Mouse (Mus musculus): ENCODE measurements at regions not wholly inside any gene's neighbourhood (a gene's known extent, or its start where the extent isn't known, plus 50 kb on each side); places are given as distances from the start of the nearest gene placed in this dataset.

GRCm38 (mm10) chr1:177574312-177574711, 132.2 kb downstream of the Zbtb18 start:
- Histone ChIP-seq H3K27ac (ENCODE audit: control insufficient read depth, insufficient read depth, low read length) (no peak overlapping the region), H3K36me3 (ENCODE audit: control insufficient read depth, insufficient read depth, low read length) (no peaks in the 10 kb centered on the region), H3K4me3 (ENCODE audit: control insufficient read depth, insufficient read depth, low read length) (no peak overlapping the region), H3K4me1 (replicated peaks; ENCODE audit: control insufficient read depth, insufficient read depth, low read length) (no peaks in the 10 kb centered on the region), H3K27me3 (ENCODE audit: control insufficient read depth, insufficient read depth, low read length) (no peaks in the 10 kb centered on the region)
- TF ChIP-seq POLR2A (IDR thresholded peaks at IDR 0.05; ENCODE audit: control insufficient read depth, extremely low read depth, insufficient read depth, low read length, poor library complexity) (no peak), CTCF (IDR thresholded peaks at IDR 0.05; ENCODE audit: borderline replicate concordance, control insufficient read depth, extremely low read depth, insufficient read depth, low read length, poor library complexity) (no peak)
- DNase-seq = no peak
- WGBS = 95% methylated on average over 7 of the region's 7 CpGs

GRCm38 (mm10) chr1:177584302-177584886, 142.2 kb downstream of the Zbtb18 start:
- TF ChIP-seq POLR2A (IDR thresholded peaks at IDR 0.05; ENCODE audit: control insufficient read depth, extremely low read depth, insufficient read depth, low read length, poor library complexity) (no peak), CTCF (IDR thresholded peaks at IDR 0.05; ENCODE audit: borderline replicate concordance, control insufficient read depth, extremely low read depth, insufficient read depth, low read length, poor library complexity) (no peak)

GRCm38 (mm10) chr1:177585320-177585719, 143.2 kb downstream of the Zbtb18 start:
- Histone ChIP-seq H3K4me1 (replicated peaks; ENCODE audit: control insufficient read depth, insufficient read depth, low read length) (no peaks in the 10 kb centered on the region), H3K27me3 (ENCODE audit: control insufficient read depth, insufficient read depth, low read length) (no peaks in the 10 kb centered on the region), H3K27ac (ENCODE audit: control insufficient read depth, insufficient read depth, low read length) (no peak overlapping the region), H3K36me3 (ENCODE audit: control insufficient read depth, insufficient read depth, low read length) (no peaks in the 10 kb centered on the region), H3K4me3 (ENCODE audit: control insufficient read depth, insufficient read depth, low read length) (no peak overlapping the region)
- DNase-seq = no peak
- WGBS = 91% methylated on average over 2 of the region's 2 CpGs
- TF ChIP-seq POLR2A (IDR thresholded peaks at IDR 0.05; ENCODE audit: control insufficient read depth, extremely low read depth, insufficient read depth, low read length, poor library complexity) = no peak
- no peak for TF ChIP-seq CTCF (IDR thresholded peaks at IDR 0.05; ENCODE audit: borderline replicate concordance, control insufficient read depth, extremely low read depth, insufficient read depth, low read length, poor library complexity)

More at GRCm38 (mm10) chr1:177584302-177584886, 142.2 kb downstream of the Zbtb18 start:
- Histone ChIP-seq H3K4me3 (ENCODE audit: control insufficient read depth, insufficient read depth, low read length) (no peak overlapping the region), H3K4me1 (replicated peaks; ENCODE audit: control insufficient read depth, insufficient read depth, low read length) (no peaks in the 10 kb centered on the region), H3K27me3 (ENCODE audit: control insufficient read depth, insufficient read depth, low read length) (no peaks in the 10 kb centered on the region), H3K36me3 (ENCODE audit: control insufficient read depth, insufficient read depth, low read length) (no peaks in the 10 kb centered on the region), H3K27ac (ENCODE audit: control insufficient read depth, insufficient read depth, low read length) (no peak overlapping the region)
- WGBS = 73% methylated on average over 5 of the region's 5 CpGs
- no peak for DNase-seq

GRCm38 (mm10) chr1:177589034-177589433, 140.6 kb upstream of the 1700016C15Rik start:
- H3K4me1 ChIP-seq (replicated peaks; ENCODE audit: control insufficient read depth, insufficient read depth, low read length) = peaks cover 5% of the 10 kb centered on the region; the same call in 1 of the 2 replicates
- H3K36me3 ChIP-seq (ENCODE audit: control insufficient read depth, insufficient read depth, low read length) = no peaks in the 10 kb centered on the region
- TF ChIP-seq POLR2A (IDR thresholded peaks at IDR 0.05; ENCODE audit: control insufficient read depth, extremely low read depth, insufficient read depth, low read length, poor library complexity) = no peak
- no peak for TF ChIP-seq CTCF (IDR thresholded peaks at IDR 0.05; ENCODE audit: borderline replicate concordance, control insufficient read depth, extremely low read depth, insufficient read depth, low read length, poor library complexity)
- no peaks in the 10 kb centered on the region for H3K27me3 ChIP-seq (ENCODE audit: control insufficient read depth, insufficient read depth, low read length)
- no peak overlapping the region for H3K27ac ChIP-seq (ENCODE audit: control insufficient read depth, insufficient read depth, low read length)
- 94% methylated on average over 7 of the region's 7 CpGs for WGBS
- H3K4me3 ChIP-seq (ENCODE audit: control insufficient read depth, insufficient read depth, low read length) = no peak overlapping the region
- DNase-seq = no peak

GRCm38 (mm10) chr1:177589656-177590055, 140.0 kb upstream of the 1700016C15Rik start:
- no peak overlapping the region for H3K4me3 ChIP-seq (ENCODE audit: control insufficient read depth, insufficient read depth, low read length)
- no peak for DNase-seq
- TF ChIP-seq CTCF (IDR thresholded peaks at IDR 0.05; ENCODE audit: borderline replicate concordance, control insufficient read depth, extremely low read depth, insufficient read depth, low read length, poor library complexity) (no peak), POLR2A (IDR thresholded peaks at IDR 0.05; ENCODE audit: control insufficient read depth, extremely low read depth, insufficient read depth, low read length, poor library complexity) (no peak)
- H3K36me3 ChIP-seq (ENCODE audit: control insufficient read depth, insufficient read depth, low read length) = no peaks in the 10 kb centered on the region
- no peaks in the 10 kb centered on the region for H3K27me3 ChIP-seq (ENCODE audit: control insufficient read depth, insufficient read depth, low read length)
- no peak overlapping the region for H3K27ac ChIP-seq (ENCODE audit: control insufficient read depth, insufficient read depth, low read length)
- H3K4me1 ChIP-seq (replicated peaks; ENCODE audit: control insufficient read depth, insufficient read depth, low read length) = peaks cover 5% of the 10 kb centered on the region; the same call in 1 of the 2 replicates
- WGBS = 97% methylated on average over 4 of the region's 4 CpGs

GRCm38 (mm10) chr1:177591742-177592141, 137.9 kb upstream of the 1700016C15Rik start:
- Histone ChIP-seq H3K27ac (ENCODE audit: control insufficient read depth, insufficient read depth, low read length) (no peak overlapping the region), H3K36me3 (ENCODE audit: control insufficient read depth, insufficient read depth, low read length) (no peaks in the 10 kb centered on the region), H3K4me1 (replicated peaks; ENCODE audit: control insufficient read depth, insufficient read depth, low read length) (peaks cover 5% of the 10 kb centered on the region; the same call in 1 of the 2 replicates), H3K27me3 (ENCODE audit: control insufficient read depth, insufficient read depth, low read length) (no peaks in the 10 kb centered on the region), H3K4me3 (ENCODE audit: control insufficient read depth, insufficient read depth, low read length) (no peak overlapping the region)
- no peak for TF ChIP-seq POLR2A (IDR thresholded peaks at IDR 0.05; ENCODE audit: control insufficient read depth, extremely low read depth, insufficient read depth, low read length, poor library complexity)
- TF ChIP-seq CTCF (IDR thresholded peaks at IDR 0.05; ENCODE audit: borderline replicate concordance, control insufficient read depth, extremely low read depth, insufficient read depth, low read length, poor library complexity) = no peak
- DNase-seq = no peak
- WGBS = 94% methylated on average over 3 of the region's 3 CpGs
